ENCODE assay signal across 8 mouse cellular contexts in genomic region chr10:89461856-89462507, GRCm38 (mm10). TPM values are rescaled to one million over a fixed set of nuclear protein-coding genes. Genes with fewer than 3 reads are reported as not detected.
DNase-seq lines count a peak whose midpoint lies in the region; ATAC-seq lines count a peak whose summit lies in the region.

No protein-coding gene starts in this region.

- H3K4me1 ChIP-seq in hindbrain, embryonic 12.5 days = no peaks in the 10 kb centered on the region
- no peaks in the 10 kb centered on the region for H3K4me1 ChIP-seq in lung, embryonic 15.5 days

- WGBS in hindbrain, embryonic 12.5 days = 23% methylated on average over 14 of the region's 14 CpGs
- 15% methylated on average over 14 of the region's 14 CpGs for WGBS in lung, embryonic 15.5 days

- H3K36me3 ChIP-seq in hindbrain, embryonic 12.5 days = no peaks in the 10 kb centered on the region
- no peaks in the 10 kb centered on the region for H3K36me3 ChIP-seq in lung, embryonic 15.5 days

- no peak overlapping the region for H3K27ac ChIP-seq in hindbrain, embryonic 12.5 days
- H3K27ac ChIP-seq in lung, embryonic 15.5 days = no peak overlapping the region

- H3K9me3 ChIP-seq in hindbrain, embryonic 12.5 days (replicated peaks) = no peaks in the 10 kb centered on the region
- no peaks in the 10 kb centered on the region for H3K9me3 ChIP-seq in lung, embryonic 15.5 days

- DNase-seq in Muller cell, postnatal 12 days (ENCODE audit: inconsistent ontology term) = peak; percentile 91
- DNase-seq in cerebellum, postnatal 10 days = peak; percentile 88 to 92
- peak; percentile 61 to 79 for DNase-seq in frontal cortex, postnatal 10 days (ENCODE audit: low spot score in 2 of 2)
- peak; percentile 73 for DNase-seq in layer of hippocampus, adult 9-11 months
- peak; percentile 30 for DNase-seq in ovary, postnatal 10 days (ENCODE audit: low spot score)
- peak; percentile 89 for DNase-seq in thymus, postnatal 14 days

- no peak overlapping the region for H3K9ac ChIP-seq in hindbrain, embryonic 12.5 days
- H3K9ac ChIP-seq in lung, embryonic 15.5 days = no peak overlapping the region

- no peaks in the 10 kb centered on the region for H3K27me3 ChIP-seq in hindbrain, embryonic 12.5 days
- no peaks in the 10 kb centered on the region for H3K27me3 ChIP-seq in lung, embryonic 15.5 days

- peak; percentile 71; the same call in 1 of the 2 replicates for ATAC-seq in hindbrain, embryonic 12.5 days (ENCODE audit: low FRiP score)
- 0 out of 2 replicates have a peak, but pooled peaks have one; percentile 55 for ATAC-seq in lung, embryonic 15.5 days (ENCODE audit: borderline replicate concordance, extremely low read depth, low FRiP score, low TSS enrichment)

- no peak overlapping the region for H3K4me3 ChIP-seq in hindbrain, embryonic 12.5 days
- H3K4me3 ChIP-seq in lung, embryonic 15.5 days = 0 out of 2 replicates have a peak overlapping the region, but pooled peaks have one; percentile 15

- no peak overlapping the region for H3K4me2 ChIP-seq in hindbrain, embryonic 12.5 days (replicated peaks)
- H3K4me2 ChIP-seq in lung, embryonic 15.5 days = peak overlapping the region; percentile 41; the same call in 1 of the 2 replicates

RNA-seq across cellular contexts. Expression of gene Gas2l3, which starts 18.2 kb away (rescaled TPM):
- polyA plus RNA-seq in hindbrain, embryonic 12.5 days (2016; fragmentation: Nextera tagmentation; extraction: Ambion mirVana) = 9.6 and 10.8 TPM in 2 replicates
- polyA plus RNA-seq in lung, embryonic 15.5 days (2015; fragmentation: Nextera tagmentation; extraction: Ambion mirVana) = 20.7 and 22.0 TPM in 2 replicates

Comparison
In these comparisons a context has a peak if more than half of its experiments do, and no peak if none do; other contexts are left out.
1. DNase-seq: peak in every context shown above with its lines; median percentile 91 in Muller cell, postnatal 12 days; 90 in cerebellum, postnatal 10 days; 89 in thymus, postnatal 14 days; 73 in layer of hippocampus, adult 9-11 months; 70 in frontal cortex, postnatal 10 days; 30 in ovary, postnatal 10 days.